Mouse (Mus musculus) duodenum, adult 2 months (tissue): ENCODE measurements around the gene Neurl1b. TPM values are rescaled to one million over a fixed set of nuclear protein-coding genes. Genes with fewer than 3 reads are reported as not detected.

ENCODE experiments used
- polyA plus RNA-seq: library from polyadenylated mRNA; depleted of rRNA; stranded (reverse); fragments of >200 nt; gene quantifications from 2 replicates; pipeline ENCODE4 v1.2.3, GENCODE M21; 2012; ENCODE audit warnings: low replicate concordance; rRNA removed

Gene Neurl1b
- polyA plus RNA-seq, result 21.0 and 52.6 TPM in 2 replicates

GRCm38 (mm10) chr17:26414523-26415354 is at the start of gene Neurl1b:
TSS of gene Neurl1b (plus strand) at chr17:26414829.

Other genes with a start within 250 kb of the Neurl1b start
- 0.60 and 32.8 TPM in 2 replicates for gene Pdia2, start 215.7 kb upstream of the Neurl1b start, polyA plus RNA-seq
- 2.7 and 29.7 TPM in 2 replicates for gene Rgs11, start 211.9 kb upstream of the Neurl1b start, polyA plus RNA-seq
- 2.7 and 18.3 TPM in 2 replicates for gene Arhgdig, start 207.0 kb upstream of the Neurl1b start, polyA plus RNA-seq
- gene Fam234a, start 170.6 kb upstream of the Neurl1b start, polyA plus RNA-seq, result 278 and 463 TPM in 2 replicates
- gene Luc7l, start 161.9 kb upstream of the Neurl1b start, polyA plus RNA-seq, result 6.7 and 8.1 TPM in 2 replicates
- gene Ergic1, start 146.7 kb downstream of the Neurl1b start, polyA plus RNA-seq, result 46.8 and 89.0 TPM in 2 replicates
- gene Dusp1, start 147.3 kb downstream of the Neurl1b start, polyA plus RNA-seq, result 25.7 and 29.4 TPM in 2 replicates
- gene Atp6v0e, start 248.4 kb downstream of the Neurl1b start, polyA plus RNA-seq, result 143 and 150 TPM in 2 replicates